Mouse (Mus musculus): ENCODE results near the gene Gbp10. TPM values are rescaled to one million over a fixed set of nuclear protein-coding genes. Genes with fewer than 3 reads are reported as not detected.
"Not testable (repeated sequence)": the region's sequence is repeated elsewhere in the genome, so short reads cannot be mapped to it uniquely, and the experiment has no call there.

Gbp10 gene
- total RNA-seq (2012; rRNA removed), result 0.22 TPM in 1 of 2 replicates, not detected in the other

- H3K27ac ChIP-seq (ENCODE audit: insufficient read depth, low read depth, low read length, poor library complexity, severe bottlenecking); H3K4me3 ChIP-seq (ENCODE audit: insufficient read depth in 1 of 2, low read depth in 1 of 2, low read length in 2 of 2, poor library complexity in 1 of 2, severe bottlenecking in 1 of 2); H3K9ac ChIP-seq (ENCODE audit: insufficient read depth, low read depth, low read length, poor library complexity, severe bottlenecking); DNase-seq (ENCODE audit: low read depth, low spot score); H3K9me3 ChIP-seq (ENCODE audit: control insufficient read depth, insufficient read depth, low read depth, low read length); H3K4me1 ChIP-seq (ENCODE audit: control insufficient read depth in 2 of 2, insufficient read depth in 2 of 2, low read length in 2 of 2, poor library complexity in 1 of 2); H3K36me3 ChIP-seq (ENCODE audit: control insufficient read depth, insufficient read depth, low read length, poor library complexity, severe bottlenecking); in situ Hi-C loops (cut with MboI; ENCODE audit: low sequenced_read_pairs in 2 of 2, unreplicated experiment in 2 of 2): not testable (repeated sequence)
Observed at GRCm38 (mm10) chr5:105239483-105240047, at the start of gene Gbp10. Gene Gbp10, minus strand, starts transcription at chr5:105239533.

DNA sequence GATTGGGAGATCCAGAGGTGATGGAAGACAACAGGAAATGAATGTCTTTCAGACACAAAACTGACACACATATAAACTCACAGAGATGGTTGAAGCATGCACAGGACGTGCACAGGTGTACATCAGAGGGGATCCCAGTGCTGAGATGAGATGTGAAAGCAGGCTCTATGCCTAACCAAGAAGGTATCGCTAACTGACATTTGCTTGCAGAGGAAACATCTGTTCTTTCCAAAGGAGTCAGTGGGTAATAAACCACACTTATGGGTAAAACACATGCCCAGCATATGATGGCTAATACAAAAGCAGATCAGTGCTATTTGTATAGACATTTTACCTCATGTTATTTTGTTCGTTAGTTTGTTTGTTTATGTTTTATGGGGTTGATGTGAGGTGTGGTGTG, 21.3 kb upstream of the Gbp10 start:
- DNase-seq (ENCODE audit: low read depth, low spot score); H3K4me1 ChIP-seq (ENCODE audit: control insufficient read depth in 2 of 2, insufficient read depth in 2 of 2, low read length in 2 of 2, poor library complexity in 1 of 2); H3K9me3 ChIP-seq (ENCODE audit: control insufficient read depth, insufficient read depth, low read depth, low read length); in situ Hi-C loops (cut with MboI; ENCODE audit: low sequenced_read_pairs in 2 of 2, unreplicated experiment in 2 of 2); H3K9ac ChIP-seq (ENCODE audit: insufficient read depth, low read depth, low read length, poor library complexity, severe bottlenecking); H3K36me3 ChIP-seq (ENCODE audit: control insufficient read depth, insufficient read depth, low read length, poor library complexity, severe bottlenecking); H3K27ac ChIP-seq (ENCODE audit: insufficient read depth, low read depth, low read length, poor library complexity, severe bottlenecking); H3K4me3 ChIP-seq (ENCODE audit: insufficient read depth in 1 of 2, low read depth in 1 of 2, low read length in 2 of 2, poor library complexity in 1 of 2, severe bottlenecking in 1 of 2): not testable (repeated sequence)

- Histone ChIP-seq H3K9ac (ENCODE audit: insufficient read depth, low read depth, low read length, poor library complexity, severe bottlenecking) (no peak overlapping the region), H3K4me3 (ENCODE audit: insufficient read depth in 1 of 2, low read depth in 1 of 2, low read length in 2 of 2, poor library complexity in 1 of 2, severe bottlenecking in 1 of 2) (no peak overlapping the region), H3K9me3 (ENCODE audit: control insufficient read depth, insufficient read depth, low read depth, low read length) (no peaks in the 10 kb centered on the region), H3K27ac (ENCODE audit: insufficient read depth, low read depth, low read length, poor library complexity, severe bottlenecking) (no peak overlapping the region), H3K36me3 (ENCODE audit: control insufficient read depth, insufficient read depth, low read length, poor library complexity, severe bottlenecking) (no peaks in the 10 kb centered on the region), H3K4me1 (ENCODE audit: control insufficient read depth in 2 of 2, insufficient read depth in 2 of 2, low read length in 2 of 2, poor library complexity in 1 of 2) (no peaks in the 10 kb centered on the region)
- no peak for TF ChIP-seq ZNF384 (IDR thresholded peaks at IDR 0.05; ENCODE audit: low read depth, low read length)
- no peak for TF ChIP-seq MAFK (IDR thresholded peaks at IDR 0.05; ENCODE audit: insufficient read depth, low read depth, low read length)
- no peak for TF ChIP-seq HCFC1 (IDR thresholded peaks at IDR 0.05; ENCODE audit: borderline replicate concordance, insufficient read depth, low read length)
- no peak for TF ChIP-seq ZC3H11A (IDR thresholded peaks at IDR 0.05; ENCODE audit: borderline replicate concordance, low read depth, low read length)
- TF ChIP-seq CHD2 (IDR thresholded peaks at IDR 0.05; ENCODE audit: low read depth, low read length), result no peak
- in situ Hi-C loops (cut with MboI; ENCODE audit: low sequenced_read_pairs in 2 of 2, unreplicated experiment in 2 of 2), result no loop called here
- DNase-seq (ENCODE audit: low read depth, low spot score), result no peak
Observed at GRCm38 (mm10) chr5:105252491-105252890, 13.2 kb upstream of the Gbp10 start.

DNA sequence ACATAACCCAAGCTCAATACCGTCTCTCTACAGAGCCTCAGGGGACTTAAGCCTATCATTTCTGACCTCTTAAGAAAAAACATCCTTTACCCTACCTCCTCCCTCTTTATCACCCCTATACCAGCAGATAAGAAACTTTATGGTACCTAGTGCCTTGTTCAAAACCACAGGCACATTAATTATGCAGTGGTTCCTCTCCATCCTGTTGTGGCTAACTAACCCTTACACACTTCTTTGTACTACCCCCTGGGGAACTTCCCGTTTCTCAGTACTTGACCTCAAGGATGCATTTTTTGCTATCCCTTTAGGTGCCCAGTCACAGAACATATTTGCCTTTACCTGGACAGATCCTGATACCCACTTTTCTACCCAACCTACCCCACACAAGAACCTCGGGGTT, 5.4 kb upstream of the Gbp10 start:
- DNase-seq (ENCODE audit: low read depth, low spot score); H3K4me3 ChIP-seq (ENCODE audit: insufficient read depth in 1 of 2, low read depth in 1 of 2, low read length in 2 of 2, poor library complexity in 1 of 2, severe bottlenecking in 1 of 2); H3K4me1 ChIP-seq (ENCODE audit: control insufficient read depth in 2 of 2, insufficient read depth in 2 of 2, low read length in 2 of 2, poor library complexity in 1 of 2); H3K36me3 ChIP-seq (ENCODE audit: control insufficient read depth, insufficient read depth, low read length, poor library complexity, severe bottlenecking); H3K9me3 ChIP-seq (ENCODE audit: control insufficient read depth, insufficient read depth, low read depth, low read length); in situ Hi-C loops (cut with MboI; ENCODE audit: low sequenced_read_pairs in 2 of 2, unreplicated experiment in 2 of 2); H3K27ac ChIP-seq (ENCODE audit: insufficient read depth, low read depth, low read length, poor library complexity, severe bottlenecking); H3K9ac ChIP-seq (ENCODE audit: insufficient read depth, low read depth, low read length, poor library complexity, severe bottlenecking): not testable (repeated sequence)

DNA sequence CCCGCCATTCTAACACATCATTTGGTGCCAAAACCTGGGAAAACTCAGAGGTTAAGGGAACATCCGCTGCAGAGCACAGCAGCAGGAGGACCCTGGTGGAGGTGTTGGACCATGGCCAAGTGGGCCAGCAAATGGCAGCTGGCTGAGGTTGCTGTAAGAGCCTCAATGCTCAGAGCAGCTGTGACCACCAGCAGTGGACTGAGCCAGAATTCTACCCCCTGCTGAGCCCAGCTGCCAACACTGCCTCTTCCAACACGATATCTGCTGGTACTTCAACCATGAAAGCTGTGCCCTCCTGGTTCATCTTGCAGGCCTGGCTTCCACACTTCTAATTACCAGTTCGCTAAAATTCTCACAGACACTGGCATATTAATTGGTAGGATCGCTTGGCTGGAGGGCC, 1.6 kb upstream of the Gbp10 start:
- H3K27ac ChIP-seq (ENCODE audit: insufficient read depth, low read depth, low read length, poor library complexity, severe bottlenecking); H3K9me3 ChIP-seq (ENCODE audit: control insufficient read depth, insufficient read depth, low read depth, low read length); H3K4me3 ChIP-seq (ENCODE audit: insufficient read depth in 1 of 2, low read depth in 1 of 2, low read length in 2 of 2, poor library complexity in 1 of 2, severe bottlenecking in 1 of 2); H3K9ac ChIP-seq (ENCODE audit: insufficient read depth, low read depth, low read length, poor library complexity, severe bottlenecking); DNase-seq (ENCODE audit: low read depth, low spot score); H3K4me1 ChIP-seq (ENCODE audit: control insufficient read depth in 2 of 2, insufficient read depth in 2 of 2, low read length in 2 of 2, poor library complexity in 1 of 2); in situ Hi-C loops (cut with MboI; ENCODE audit: low sequenced_read_pairs in 2 of 2, unreplicated experiment in 2 of 2); H3K36me3 ChIP-seq (ENCODE audit: control insufficient read depth, insufficient read depth, low read length, poor library complexity, severe bottlenecking): not testable (repeated sequence)

GRCm38 (mm10) chr5:105238402-105238801, 931 bp downstream of the Gbp10 start:
- H3K27ac ChIP-seq (ENCODE audit: insufficient read depth, low read depth, low read length, poor library complexity, severe bottlenecking); H3K9ac ChIP-seq (ENCODE audit: insufficient read depth, low read depth, low read length, poor library complexity, severe bottlenecking); H3K4me3 ChIP-seq (ENCODE audit: insufficient read depth in 1 of 2, low read depth in 1 of 2, low read length in 2 of 2, poor library complexity in 1 of 2, severe bottlenecking in 1 of 2); DNase-seq (ENCODE audit: low read depth, low spot score); H3K9me3 ChIP-seq (ENCODE audit: control insufficient read depth, insufficient read depth, low read depth, low read length); H3K36me3 ChIP-seq (ENCODE audit: control insufficient read depth, insufficient read depth, low read length, poor library complexity, severe bottlenecking); in situ Hi-C loops (cut with MboI; ENCODE audit: low sequenced_read_pairs in 2 of 2, unreplicated experiment in 2 of 2); H3K4me1 ChIP-seq (ENCODE audit: control insufficient read depth in 2 of 2, insufficient read depth in 2 of 2, low read length in 2 of 2, poor library complexity in 1 of 2): not testable (repeated sequence)

DNA sequence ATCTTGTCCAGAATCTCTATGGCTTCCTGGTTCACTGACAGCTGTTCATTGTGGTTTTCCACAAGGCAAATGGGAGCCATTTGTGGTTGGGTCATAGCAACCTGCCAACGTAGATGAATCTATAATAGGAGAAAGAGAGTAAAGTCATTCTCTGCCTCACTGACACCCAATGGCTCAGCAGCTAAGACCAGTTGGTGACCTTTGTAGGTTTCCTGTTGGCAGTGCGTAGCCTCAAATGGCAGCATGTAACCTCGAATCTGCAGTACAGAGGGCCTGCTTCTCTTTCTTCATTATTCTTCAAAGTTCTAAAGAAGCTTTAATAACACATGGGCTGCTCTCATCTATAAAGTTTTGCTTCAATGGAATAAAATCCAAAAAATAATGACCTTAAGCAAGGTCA, 3.3 kb downstream of the Gbp10 start:
- H3K4me1 ChIP-seq (ENCODE audit: control insufficient read depth in 2 of 2, insufficient read depth in 2 of 2, low read length in 2 of 2, poor library complexity in 1 of 2); in situ Hi-C loops (cut with MboI; ENCODE audit: low sequenced_read_pairs in 2 of 2, unreplicated experiment in 2 of 2); DNase-seq (ENCODE audit: low read depth, low spot score); H3K9me3 ChIP-seq (ENCODE audit: control insufficient read depth, insufficient read depth, low read depth, low read length); H3K36me3 ChIP-seq (ENCODE audit: control insufficient read depth, insufficient read depth, low read length, poor library complexity, severe bottlenecking); H3K9ac ChIP-seq (ENCODE audit: insufficient read depth, low read depth, low read length, poor library complexity, severe bottlenecking); H3K4me3 ChIP-seq (ENCODE audit: insufficient read depth in 1 of 2, low read depth in 1 of 2, low read length in 2 of 2, poor library complexity in 1 of 2, severe bottlenecking in 1 of 2); H3K27ac ChIP-seq (ENCODE audit: insufficient read depth, low read depth, low read length, poor library complexity, severe bottlenecking): not testable (repeated sequence)

DNA sequence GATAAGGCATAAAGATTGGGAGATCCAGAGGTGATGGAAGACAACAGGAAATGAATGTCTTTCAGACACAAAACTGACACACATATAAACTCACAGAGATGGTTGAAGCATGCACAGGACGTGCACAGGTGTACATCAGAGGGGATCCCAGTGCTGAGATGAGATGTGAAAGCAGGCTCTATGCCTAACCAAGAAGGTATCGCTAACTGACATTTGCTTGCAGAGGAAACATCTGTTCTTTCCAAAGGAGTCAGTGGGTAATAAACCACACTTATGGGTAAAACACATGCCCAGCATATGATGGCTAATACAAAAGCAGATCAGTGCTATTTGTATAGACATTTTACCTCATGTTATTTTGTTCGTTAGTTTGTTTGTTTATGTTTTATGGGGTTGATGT, 30.4 kb downstream of the Gbp10 start:
- H3K4me1 ChIP-seq (ENCODE audit: control insufficient read depth in 2 of 2, insufficient read depth in 2 of 2, low read length in 2 of 2, poor library complexity in 1 of 2); H3K27ac ChIP-seq (ENCODE audit: insufficient read depth, low read depth, low read length, poor library complexity, severe bottlenecking); DNase-seq (ENCODE audit: low read depth, low spot score); H3K9me3 ChIP-seq (ENCODE audit: control insufficient read depth, insufficient read depth, low read depth, low read length); H3K36me3 ChIP-seq (ENCODE audit: control insufficient read depth, insufficient read depth, low read length, poor library complexity, severe bottlenecking); in situ Hi-C loops (cut with MboI; ENCODE audit: low sequenced_read_pairs in 2 of 2, unreplicated experiment in 2 of 2); H3K9ac ChIP-seq (ENCODE audit: insufficient read depth, low read depth, low read length, poor library complexity, severe bottlenecking); H3K4me3 ChIP-seq (ENCODE audit: insufficient read depth in 1 of 2, low read depth in 1 of 2, low read length in 2 of 2, poor library complexity in 1 of 2, severe bottlenecking in 1 of 2): not testable (repeated sequence)

All from ES-E14 (cell line).